Mouse (Mus musculus) adrenal gland (tissue): ENCODE results near the gene Cacul1.

Source experiments
- intact Hi-C: fragments of 180-260 bp; cut with DNase I; formaldehyde crosslinking; loops from one replicate; pipeline ENCODE4 v1.15.1; 2025
- microRNA-seq, 2 experiments: library from miRNA; unstranded; fragments of <30 nt; microRNA quantifications; one replicate each; pipeline ENCODE4; 2019

The Cacul1 gene

DNA sequence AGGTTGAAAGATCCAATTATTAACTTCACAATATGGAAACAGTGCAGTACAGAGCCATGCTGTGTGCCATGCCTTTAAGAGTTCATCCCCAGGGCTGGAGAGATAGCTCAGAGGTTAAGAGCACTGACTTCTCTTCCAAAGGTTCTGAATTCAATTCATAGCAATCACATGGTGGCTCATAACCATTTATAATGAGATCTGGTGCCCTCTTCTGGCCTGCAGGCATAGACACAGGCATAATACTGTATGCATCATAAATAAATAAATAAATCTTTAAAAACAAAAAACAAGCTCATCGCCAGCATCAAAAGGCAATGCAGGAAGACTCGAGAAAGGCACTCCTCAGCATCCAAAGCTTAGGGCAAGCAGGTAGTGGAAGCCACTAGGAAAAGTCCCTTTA is 37.5 kb downstream of the Cacul1 start:
- intact Hi-C loops: loop anchor here (10.0 kb wide), 1 partner anchor 109 kb away; no protein-coding TSS in a partner anchor

DNA sequence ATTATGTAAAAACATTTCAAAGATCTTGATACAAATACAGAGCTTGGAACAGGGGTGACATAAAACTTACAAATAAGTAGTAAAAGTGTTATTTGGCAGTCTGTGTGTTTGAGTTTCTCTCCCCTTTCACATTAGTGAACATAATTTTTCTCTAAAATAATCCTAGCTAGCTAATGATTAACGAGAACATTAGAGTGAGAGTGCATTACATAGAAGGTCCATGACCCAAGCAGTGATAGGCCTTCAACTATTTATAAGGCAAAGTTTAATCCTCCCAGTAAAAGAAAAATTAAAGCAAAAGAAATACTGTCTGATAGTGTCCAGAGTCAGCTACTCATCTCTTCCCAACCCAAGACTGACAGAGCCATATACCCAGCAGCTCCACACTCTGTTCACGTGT is 48.9 kb downstream of the Cacul1 start:
- intact Hi-C loops: no loop called here

DNA sequence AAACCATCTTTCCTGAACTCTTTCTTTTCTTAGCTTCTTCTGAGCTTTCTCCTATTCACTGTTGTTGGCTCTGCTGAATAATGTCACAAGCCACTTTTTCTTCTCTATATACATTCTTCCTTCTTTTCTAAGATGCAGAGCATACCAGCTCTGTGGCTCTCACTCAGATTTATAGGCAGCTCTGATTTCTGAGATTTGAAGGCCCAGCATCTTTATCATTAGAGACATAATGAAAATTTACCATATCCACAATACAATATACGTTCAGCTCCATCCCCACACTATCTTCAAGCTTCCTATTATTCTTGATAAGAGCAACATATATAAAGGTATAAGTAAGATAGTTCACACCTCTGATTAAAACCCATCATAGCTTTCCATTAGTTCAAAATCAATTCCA is 50.7 kb downstream of the Cacul1 start:
- intact Hi-C loops: no loop called here

DNA sequence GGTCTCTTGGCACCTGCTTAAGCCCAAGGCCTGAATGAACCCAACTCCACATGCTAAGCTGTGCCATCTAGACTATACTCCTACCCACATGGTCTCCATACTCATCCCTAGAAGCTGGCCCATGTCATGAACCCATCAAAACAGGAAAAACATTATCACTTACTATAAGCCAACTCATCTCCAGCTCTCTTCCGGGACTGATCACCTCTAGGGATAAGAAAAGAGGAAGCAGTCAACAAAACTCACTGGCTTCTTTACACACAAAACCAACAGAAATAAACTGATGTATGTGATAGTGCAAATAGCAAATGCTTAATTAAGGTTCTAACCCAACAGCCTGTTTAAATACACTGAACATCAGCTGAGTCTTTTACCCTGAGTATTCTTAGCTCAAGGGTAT is 51.5 kb downstream of the Cacul1 start:
- intact Hi-C loops: no loop called here

DNA sequence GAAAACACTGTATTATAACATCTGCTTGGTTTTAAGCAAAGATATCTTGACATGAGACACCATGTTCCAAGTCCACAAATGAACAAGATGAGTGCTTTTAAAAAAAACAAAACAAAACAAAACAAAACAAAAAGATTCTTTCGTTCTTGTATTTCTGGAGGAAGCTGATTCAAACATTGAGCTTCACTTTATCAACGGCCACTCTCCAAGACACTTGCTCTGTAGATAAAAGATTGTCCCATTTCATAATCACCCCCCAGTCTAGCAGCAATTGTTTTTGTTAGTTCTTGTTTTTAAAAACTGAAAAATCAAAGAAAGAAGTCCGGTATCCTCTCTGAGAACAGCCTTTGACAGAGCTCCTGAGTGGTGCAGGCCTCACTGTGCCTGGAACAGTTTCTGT is 52.2 kb downstream of the Cacul1 start:
- intact Hi-C loops: no loop called here

DNA sequence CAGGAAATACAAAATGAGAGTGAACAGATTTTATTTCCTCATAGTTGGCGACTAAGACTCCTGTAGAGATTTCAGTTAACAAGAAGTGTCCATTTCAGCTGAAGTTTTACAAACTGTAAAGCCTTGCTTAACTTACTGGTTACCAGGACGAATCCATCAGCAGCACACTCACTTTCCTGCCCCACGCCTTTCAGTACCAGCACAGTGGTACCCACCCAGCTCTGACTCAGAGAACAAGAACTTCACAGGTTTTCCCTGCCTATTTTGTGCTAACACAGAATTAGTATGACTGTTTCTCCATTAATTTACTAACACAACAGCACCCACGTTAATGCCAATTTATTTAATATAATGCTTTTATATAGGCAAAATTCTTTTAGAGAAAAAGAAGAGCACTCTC is 53.9 kb downstream of the Cacul1 start:
- intact Hi-C loops: no loop called here

DNA sequence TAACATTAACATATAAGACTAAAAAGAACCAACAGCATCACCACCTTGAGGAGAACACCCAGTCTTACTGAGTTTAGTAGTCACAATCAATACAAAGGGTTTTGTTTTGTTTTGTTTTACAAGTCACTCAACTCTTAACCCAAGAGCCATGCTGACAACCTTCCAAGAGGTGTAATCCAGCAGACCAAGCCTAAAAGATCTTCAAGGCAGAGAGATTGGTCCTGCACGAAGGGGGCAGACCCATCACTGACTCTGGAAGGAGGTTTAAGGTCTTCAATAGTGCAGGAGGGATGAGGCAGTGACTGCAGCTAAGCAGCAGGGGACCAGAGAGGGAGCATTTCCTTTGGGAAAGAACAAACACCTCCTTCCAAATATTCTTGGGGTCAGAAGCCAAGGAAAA is 55.7 kb downstream of the Cacul1 start:
- intact Hi-C loops: no loop called here

DNA sequence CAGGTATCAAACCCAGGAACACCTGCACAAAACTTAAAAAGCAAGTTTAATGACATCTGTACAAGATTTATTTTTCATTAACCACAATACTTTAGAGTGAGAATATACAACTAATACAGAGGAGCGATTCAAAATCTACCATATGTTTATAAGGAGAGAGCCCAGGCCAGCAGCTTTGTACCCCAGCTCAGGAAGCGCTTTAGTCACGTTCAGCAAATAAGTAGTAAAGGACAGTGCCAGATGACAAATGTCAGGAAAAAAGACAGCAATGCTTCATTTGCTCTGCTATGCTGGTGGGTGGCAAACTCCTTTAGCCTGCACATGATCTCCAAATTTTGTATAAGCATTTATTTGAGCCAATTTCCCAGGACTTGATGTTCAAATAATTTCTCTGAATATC is 56.1 kb downstream of the Cacul1 start:
- intact Hi-C loops: no loop called here

DNA sequence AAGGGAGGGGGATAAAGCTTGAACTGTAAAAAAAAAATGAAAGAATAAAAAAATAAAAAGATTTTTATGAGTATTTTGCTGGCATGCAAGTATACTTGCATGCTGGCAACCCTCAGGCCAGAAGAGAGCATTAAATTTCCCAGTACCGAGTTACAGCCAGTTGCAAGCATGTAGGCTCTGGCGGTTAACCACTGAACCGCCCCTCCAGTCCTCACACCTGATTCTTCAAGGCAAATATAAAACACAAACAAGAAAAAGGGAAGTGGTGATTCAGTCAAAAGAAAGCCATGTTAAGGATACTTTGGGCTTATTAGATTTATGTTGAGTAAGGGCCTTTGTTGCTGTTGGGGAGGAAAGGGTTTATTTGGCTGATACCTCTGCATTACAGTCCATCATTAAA is 60.7 kb downstream of the Cacul1 start:
- intact Hi-C loops: no loop called here

DNA sequence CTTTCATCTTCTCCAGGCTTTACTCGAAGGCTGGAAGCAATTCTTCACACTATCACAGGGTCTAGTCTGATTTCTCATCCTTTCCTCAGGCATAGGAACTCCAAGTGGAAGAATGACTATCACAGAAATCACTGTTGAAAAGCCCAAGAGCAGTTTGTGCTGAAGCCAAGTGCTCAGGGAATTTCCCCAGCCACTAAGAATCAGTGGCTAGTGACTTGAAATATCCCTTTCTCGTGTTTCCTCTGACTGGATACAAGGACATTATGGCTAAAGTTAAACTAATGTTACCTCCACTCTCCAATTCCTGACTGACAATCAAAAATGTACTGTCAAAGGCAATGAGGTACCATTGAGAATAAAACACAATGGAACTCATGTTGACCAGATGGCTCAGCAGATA is 65.8 kb downstream of the Cacul1 start:
- intact Hi-C loops: loop anchor here (10.0 kb wide), 1 partner anchor 50 kb away; the partner anchor contains the start of gene Prlhr

DNA sequence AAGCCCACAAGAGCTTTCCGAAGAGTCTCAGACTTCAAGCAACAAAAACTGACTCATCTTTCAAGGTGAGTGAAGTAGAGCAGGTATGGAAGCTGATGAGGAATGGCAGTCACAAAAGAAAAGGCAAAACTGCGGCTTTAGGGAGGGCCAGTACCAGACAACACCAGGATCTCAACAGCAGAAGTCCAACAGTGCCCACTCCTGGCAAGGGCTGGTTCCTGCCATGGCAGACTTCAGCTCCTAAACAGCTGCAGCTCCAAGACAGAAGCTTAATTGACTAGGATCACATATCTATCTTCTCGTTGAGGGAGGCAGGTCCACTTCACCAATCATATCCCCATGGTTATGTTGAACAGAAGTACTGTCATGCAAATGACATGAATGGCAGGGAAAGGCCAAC is 67.4 kb downstream of the Cacul1 start:
- intact Hi-C loops: loop anchor here (5.0 to 10.0 kb wide), 2 partner anchors 49 to 76 kb away; partner anchors contain the start of gene Prlhr

DNA sequence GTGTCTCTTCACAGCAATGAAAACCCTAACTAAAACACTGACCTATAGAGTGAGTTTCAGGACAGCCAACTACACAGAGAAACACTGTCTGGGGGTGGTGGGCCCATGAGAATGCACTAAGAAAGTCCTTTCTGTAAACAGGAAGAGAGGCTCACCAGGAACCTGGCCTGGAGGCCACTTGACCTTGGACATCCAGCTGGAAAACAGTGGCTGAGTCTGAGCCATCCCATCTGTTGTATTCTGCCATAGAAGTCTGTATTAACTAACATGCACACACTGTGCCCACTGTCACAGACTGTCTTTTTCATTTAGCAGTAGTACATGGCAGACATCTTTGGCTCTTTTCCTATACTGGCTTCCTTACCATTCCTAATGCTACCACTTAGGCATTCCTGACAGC is 80.6 kb downstream of the Cacul1 start:
- intact Hi-C loops: no loop called here

DNA sequence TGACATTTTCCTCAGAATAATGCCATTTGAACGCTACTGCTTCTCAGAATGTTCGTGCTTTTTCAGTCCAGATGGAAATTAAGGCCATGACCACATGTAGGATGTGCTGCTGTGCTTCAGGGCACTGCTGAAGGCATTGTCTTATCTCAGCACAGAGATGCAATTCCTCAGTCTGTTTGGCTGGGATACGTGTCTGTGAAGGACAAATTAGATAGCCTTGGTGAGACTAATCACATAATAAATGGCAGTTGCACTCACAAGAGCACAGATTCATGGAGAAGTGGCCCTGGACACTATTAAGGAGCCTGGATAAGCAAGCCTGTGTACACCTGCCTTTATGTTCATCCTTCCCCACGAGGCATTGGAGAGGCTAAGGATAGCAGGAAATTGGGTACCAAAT is 83.7 kb downstream of the Cacul1 start:
- intact Hi-C loops: no loop called here

DNA sequence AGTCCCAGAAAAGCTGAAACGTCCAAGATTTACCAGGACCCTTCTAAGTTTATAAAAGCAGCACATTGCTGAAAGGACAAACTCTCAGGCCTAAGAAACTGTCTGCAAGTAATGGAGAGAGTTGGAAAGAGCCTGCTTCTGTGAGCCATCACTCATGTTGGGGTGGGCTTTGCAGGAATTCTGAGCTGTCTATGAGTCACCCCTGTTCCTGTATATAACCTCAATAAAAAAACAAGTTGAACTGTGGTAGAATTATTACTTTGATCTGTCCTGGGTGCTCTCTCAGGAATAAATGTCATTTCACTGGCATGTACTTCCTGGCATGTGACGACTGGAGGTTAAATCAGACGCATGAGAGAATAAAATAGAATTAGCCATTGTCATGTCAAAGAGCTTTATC is 85.1 kb downstream of the Cacul1 start:
- intact Hi-C loops: no loop called here

DNA sequence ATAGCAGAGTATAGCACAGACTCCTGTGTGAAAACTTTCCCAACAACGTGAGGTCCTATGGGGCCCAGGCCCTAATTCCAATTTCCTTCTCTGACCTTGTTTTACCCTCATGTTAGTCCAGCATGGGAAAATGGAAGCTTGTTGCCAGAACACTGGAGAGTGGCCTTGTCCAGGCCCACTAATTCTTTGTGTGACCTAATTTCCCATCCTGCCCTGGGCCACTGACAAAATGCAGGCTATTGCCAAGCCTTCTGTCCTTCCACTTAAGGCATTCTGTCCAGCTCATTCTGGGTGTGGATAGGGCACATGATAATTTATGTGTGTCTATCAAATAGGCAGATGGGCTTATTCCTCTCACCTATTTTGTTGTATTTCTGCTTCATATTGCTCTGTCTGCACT is 91.3 kb downstream of the Cacul1 start:
- intact Hi-C loops: no loop called here

DNA sequence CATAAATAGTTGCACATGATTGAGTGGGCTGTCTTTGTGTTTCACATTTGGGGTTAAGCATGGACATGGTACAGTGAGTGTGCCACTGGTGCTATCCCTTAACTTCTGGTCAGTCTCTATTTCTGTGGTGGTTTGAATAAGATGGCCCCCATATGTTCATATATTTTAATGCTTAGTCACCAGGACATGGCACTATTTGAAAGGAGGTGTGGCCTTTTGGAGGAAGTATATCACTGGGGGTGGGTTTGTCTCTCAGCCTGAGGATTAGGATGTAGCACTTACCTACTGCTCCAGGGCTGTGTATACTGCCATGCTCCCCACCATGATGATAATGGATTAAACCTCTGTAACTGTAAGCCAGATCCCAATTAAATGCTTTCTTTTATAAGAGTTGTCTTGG is 95.6 kb downstream of the Cacul1 start:
- intact Hi-C loops: no loop called here

DNA sequence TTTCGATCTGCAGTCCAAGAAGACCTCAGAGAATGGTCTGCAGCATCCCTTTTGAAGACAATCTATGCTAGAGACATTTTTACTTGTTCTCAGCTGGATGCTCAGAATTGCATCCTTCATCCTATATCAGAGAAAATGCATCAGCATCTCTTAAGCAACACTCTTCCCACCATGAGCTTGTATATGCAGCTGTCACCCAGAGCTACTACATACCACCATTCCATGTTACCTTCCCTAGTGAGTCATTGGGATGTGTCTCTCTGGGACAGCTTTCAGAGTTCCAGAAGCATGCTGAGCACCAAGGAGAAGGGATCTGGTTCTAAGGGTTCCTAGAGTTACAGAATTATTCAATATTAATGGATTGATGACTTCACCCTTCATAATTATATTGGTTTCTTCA is 102.0 kb downstream of the Cacul1 start:
- intact Hi-C loops: no loop called here

DNA sequence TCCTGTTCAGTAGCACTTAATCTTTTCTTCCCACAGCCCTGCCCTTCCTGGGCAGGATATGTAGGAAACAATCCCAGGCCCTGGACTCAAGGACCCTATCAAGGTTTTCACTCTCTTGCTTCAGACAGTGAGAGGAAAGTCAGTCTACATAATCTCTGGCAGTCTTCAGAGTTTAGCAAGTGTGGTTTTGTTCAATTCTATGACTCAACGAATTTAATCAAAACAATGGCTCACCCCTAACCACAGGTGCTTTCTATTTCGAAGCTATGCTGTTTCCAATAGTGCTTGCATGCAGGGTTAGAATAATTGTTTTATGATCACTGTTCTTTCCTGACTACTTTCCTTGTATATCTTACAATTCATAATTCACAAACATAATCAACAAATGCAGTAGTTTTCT is 103.0 kb downstream of the Cacul1 start:
- intact Hi-C loops: no loop called here

Small RNA genes within 50 kb of the gene (microRNA-seq; reads per million reads assigned to microRNA genes)
- gene Gm25238: 0 reads per million in 2 experiments
